Mouse (Mus musculus) adrenal gland (tissue): ENCODE measurements around the gene Irf2bp1.

Source experiments
- intact Hi-C: fragments of 180-260 bp; cut with DNase I; formaldehyde crosslinking; loops from one replicate; pipeline ENCODE4 v1.15.1; 2025

Irf2bp1 gene

DNA sequence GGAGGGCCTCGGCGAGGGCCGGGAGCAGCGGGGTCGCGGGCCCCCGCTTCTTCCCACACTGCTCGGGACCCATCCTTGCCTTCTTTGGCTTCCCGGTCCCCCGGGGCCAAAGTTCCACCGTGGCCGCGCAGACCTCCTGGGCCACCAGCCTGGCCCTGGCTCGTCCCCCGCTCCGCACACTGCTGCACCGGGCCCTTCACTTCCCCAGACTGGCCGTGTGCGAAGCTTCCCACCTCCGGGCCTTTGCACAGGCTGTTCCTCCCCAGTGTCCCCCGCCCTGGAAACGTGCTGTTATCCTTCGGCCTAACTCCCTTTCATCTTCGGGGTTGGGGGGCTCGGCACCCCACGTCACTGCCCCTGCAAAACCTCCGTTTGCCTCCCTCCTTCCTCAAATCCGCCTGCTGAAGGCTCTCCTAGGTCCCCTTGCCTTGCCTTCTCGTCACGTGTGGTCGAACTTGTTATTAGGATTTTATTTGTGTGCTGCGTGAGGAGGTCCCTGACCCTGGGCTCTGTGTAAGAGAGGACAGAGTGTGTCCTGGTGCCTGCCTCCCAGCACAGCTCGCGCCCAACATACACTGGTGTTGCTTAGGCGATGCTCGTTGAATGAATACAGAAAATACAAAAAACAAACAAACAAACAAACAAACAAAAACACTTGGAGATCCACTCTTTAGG, 20.9 kb downstream of the Irf2bp1 start:
- intact Hi-C loops, result no loop called here

- intact Hi-C loops, result no loop called here
These were observed 24.2 kb downstream of the Irf2bp1 start for GRCm38 (mm10) chr7:19028067-19028466.

GRCm38 (mm10) chr7:19029084-19029653, 25.3 kb downstream of the Irf2bp1 start:
- intact Hi-C loops, result no loop called here

GRCm38 (mm10) chr7:19031641-19032040, 27.8 kb downstream of the Irf2bp1 start:
- intact Hi-C loops, result no loop called here

DNA sequence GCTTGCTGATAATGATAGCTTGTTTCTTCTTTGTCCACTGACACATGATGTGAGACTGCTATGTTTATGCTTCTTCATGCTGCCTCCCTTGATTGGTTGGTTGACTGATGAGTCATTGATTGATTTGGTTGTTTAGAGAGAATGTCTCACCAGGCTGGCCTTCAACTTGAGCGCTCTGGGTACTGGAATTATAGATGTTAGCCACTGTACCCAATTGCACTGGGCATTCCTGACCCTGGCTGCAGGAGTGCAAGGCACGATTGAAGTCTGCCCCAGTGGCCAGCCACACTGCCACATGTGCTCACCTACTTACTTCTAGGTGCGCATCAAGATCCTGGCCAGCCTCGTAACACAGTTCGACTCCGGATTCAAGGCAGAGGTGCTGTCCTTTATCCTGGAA, 40.8 kb downstream of the Irf2bp1 start:
- intact Hi-C loops, result no loop called here

GRCm38 (mm10) chr7:19046286-19047069, 42.6 kb downstream of the Irf2bp1 start:
- intact Hi-C loops, result no loop called here

DNA sequence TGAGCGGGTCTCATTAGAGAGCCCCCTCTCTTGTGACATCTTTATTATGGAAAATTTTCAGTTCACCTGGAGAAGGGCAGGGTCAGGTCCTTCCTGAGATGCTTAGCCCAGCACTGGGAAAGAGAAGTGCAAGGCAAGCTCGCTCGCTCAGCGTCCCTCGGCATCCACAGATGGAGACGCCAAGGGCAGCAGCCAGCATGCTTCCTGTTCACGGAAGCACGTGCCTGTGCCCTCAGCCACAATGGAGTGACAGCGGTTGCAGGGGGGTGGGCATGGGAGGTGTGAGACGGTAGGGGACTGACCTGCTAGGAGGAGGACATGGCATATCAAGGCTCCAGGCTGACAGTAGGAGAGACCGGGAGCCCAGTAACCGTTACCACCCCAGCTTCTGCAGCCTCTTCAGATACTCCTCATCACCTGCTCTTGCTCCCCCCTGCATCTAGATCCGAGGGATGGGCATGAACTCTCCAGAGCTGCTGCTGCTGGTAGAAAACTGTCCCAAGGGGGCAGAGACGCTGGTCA, 44.2 kb downstream of the Irf2bp1 start:
- intact Hi-C loops, result no loop called here

DNA sequence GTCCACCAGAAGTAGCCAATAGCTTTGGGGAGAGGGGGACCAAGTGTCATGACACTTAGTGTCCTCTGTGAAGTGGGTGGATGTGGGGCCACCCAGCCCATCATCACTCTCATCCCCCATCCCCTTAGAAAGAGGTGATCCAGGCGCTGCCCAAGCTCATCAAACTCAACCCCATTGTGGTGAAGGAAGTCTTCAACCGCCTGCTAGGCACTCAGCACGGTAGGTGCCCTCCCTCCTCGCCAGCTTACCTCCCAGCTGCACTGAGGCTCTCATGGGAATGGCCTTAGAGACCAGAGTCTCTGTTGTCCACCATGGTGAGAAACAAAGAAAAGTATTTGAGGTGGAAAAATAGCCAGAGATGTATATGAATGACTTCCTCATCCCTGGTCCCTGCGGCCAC, 45.4 kb downstream of the Irf2bp1 start:
- intact Hi-C loops, result no loop called here

GRCm38 (mm10) chr7:19050172-19050571, 46.3 kb downstream of the Irf2bp1 start:
- intact Hi-C loops, result no loop called here

DNA sequence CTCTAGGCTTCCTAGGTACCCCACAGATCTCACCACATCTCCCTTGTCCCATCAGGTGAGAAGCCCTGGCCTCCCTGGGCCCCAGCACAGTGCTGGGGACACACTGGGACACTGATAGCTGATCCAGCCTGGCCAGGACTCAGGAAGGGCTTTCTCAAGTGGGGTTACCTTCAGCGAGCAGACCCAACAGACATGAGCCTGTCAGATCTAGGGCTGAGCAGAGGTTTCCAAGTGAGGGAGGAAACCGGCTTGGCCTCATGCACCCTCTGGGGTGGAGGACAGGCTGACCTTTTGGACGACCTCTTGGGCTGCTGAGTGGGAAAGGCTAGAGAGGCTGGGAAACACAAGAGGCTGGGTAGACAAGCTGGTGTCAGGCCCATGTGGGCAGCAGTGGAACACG, 47.3 kb downstream of the Irf2bp1 start:
- intact Hi-C loops, result no loop called here

DNA sequence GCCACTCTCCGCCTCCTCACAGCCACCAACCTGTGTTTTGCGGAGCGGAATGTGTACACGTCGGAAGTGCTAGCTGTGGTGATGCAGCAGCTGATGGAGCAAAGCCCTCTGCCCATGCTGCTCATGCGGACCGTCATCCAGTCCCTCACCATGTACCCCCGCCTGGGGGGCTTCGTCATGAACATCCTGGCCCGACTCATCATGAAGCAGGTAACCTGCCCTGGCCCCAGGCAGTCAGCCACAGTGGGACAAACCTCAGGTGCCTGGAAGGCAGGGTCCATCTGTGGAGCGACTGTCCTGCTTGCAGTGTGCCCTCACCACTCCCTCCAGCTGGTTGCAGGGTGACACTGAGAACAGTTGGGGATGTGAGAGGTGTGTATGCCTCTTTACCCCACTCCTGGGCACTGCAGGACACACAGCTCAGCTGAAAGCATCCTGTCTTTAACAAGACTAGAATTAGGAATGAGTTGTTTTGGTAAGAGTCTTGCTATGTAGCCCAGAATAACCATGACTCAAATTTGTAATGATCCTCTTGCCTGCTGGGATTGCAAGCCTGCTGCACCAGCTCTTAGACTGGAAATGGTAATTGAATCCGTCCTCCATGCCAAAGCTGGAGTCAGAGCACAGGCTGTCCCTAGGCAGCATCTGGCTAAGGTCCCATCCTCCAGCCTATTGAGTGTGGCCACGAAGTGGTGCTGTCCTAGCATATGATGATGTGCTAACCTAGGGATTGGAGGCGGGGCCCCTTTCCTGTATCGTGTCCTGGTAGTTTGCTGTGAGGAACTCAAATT, 48.7 kb downstream of the Irf2bp1 start:
- intact Hi-C loops, result no loop called here

DNA sequence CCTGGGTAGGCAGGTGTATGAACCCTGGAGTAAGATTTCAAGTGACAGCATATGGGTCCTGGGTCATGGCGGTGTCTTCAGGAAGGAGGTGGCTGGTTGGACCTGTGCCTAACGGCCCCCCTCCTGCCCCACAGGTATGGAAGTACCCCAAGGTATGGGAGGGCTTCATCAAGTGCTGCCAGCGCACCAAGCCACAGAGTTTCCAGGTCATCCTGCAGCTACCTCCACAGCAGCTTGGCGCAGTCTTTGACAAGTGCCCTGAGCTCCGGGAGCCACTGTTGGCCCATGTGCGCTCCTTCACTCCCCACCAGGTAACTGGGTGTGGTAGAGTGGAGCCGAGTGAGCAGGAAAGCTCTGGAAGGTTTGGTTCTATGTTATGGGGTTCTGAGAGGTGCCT, 49.3 kb downstream of the Irf2bp1 start:
- intact Hi-C loops, result no loop called here

DNA sequence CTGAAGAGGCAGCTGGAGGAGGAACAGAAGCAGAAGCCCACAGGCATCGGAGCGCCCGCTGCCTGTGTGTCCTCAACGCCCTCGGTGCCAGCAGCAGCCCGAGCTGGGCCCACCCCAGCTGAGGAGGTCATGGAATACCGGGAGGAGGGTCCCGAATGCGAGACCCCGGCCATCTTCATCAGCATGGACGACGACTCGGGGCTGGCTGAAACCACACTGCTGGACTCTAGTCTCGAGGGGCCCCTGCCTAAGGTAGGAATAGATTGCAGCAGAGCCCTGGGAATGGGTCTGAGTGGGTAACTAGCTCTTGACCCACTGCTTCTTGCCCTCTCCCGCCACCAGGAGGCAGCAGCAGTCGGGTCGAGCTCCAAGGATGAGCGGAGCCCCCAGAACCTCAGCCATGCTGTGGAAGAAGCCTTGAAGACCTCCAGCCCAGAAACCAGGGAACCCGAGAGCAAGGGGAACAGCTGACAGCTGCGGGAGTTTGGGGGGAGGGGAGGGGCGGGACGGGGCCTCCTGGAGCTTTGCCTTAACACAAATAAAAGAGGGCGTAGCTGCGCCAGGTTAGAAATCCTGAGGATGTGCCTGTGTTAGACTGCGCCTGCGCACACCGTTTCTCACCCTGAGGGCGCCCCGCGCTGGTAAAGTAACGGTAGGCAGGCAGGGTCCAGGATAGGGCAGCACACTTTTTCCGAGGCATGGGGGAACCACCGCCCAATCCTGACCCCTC, 50.4 kb downstream of the Irf2bp1 start, which contains the start of gene Rsph6a:
Gene Rsph6a (plus strand): TSS at position 644 of the 730 bp plus-strand sequence.
- intact Hi-C loops, result no loop called here

DNA sequence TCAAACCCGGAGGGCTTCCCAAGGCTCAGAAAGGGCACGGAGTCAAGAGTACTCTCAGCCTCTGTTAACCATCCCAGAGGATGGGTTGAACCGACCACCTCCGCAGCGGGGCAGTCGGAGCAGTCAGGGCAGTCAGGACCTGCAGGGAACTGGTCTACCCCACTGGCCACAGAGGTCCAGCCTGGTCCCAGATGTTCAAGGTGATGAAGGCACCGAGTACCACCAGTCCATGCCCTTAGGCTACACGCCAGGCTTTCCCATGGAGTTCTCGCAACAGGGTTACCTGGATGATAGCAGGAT, 50.9 kb downstream of the Irf2bp1 start:
- intact Hi-C loops, result no loop called here

GRCm38 (mm10) chr7:19055108-19055507, 51.3 kb downstream of the Irf2bp1 start:
- intact Hi-C loops, result no loop called here
